Mouse (Mus musculus) embryonic facial prominence, embryonic 13.5 days (tissue): ENCODE measurements around the gene Lsm7. TPM values are rescaled to one million over a fixed set of nuclear protein-coding genes. Genes with fewer than 3 reads are reported as not detected.
A peak's percentile ranks its signal among the peaks of the same experiment; 100 is the strongest.

Experiments used
- ATAC-seq: fragments of 200-750 bp; cut with Nextera tagmentation; 2 replicates; pipeline ENCODE4 v1.8.0; 2017; ENCODE audit warnings: low read depth; ENCODE audit not compliant: insufficient number of reproducible peaks, insufficient read depth, low FRiP score, low TSS enrichment
- H3K27ac ChIP-seq: fragments of 300-500 bp; sonication (generic); 2 replicates; pipeline ENCODE4 v1.5.1; 2015; ENCODE audit warnings: moderate library complexity, mild to moderate bottlenecking, inconsistent platforms
- H3K27me3 ChIP-seq: fragments of 300-500 bp; sonication (generic); 2 replicates; pipeline ENCODE4 v1.6.1; 2015; ENCODE audit warnings: mild to moderate bottlenecking, inconsistent platforms
- H3K36me3 ChIP-seq: fragments of 300-500 bp; sonication (generic); 2 replicates; pipeline ENCODE4 v1.6.1; 2015; ENCODE audit warnings: mild to moderate bottlenecking, inconsistent platforms
- H3K4me1 ChIP-seq: fragments of 300-500 bp; sonication (generic); 2 replicates; pipeline ENCODE4 v1.6.1; 2015; ENCODE audit warnings: inconsistent platforms
- H3K4me2 ChIP-seq: fragments of 300-500 bp; sonication (generic); 2 replicates; pipeline ENCODE4 v1.6.1; 2015; ENCODE audit warnings: moderate library complexity, mild to moderate bottlenecking, inconsistent platforms
- H3K4me3 ChIP-seq: fragments of 300-500 bp; sonication (generic); 2 replicates; pipeline ENCODE4 v1.5.1; 2015; ENCODE audit warnings: mild to moderate bottlenecking, inconsistent platforms
- H3K9ac ChIP-seq: fragments of 300-500 bp; sonication (generic); 2 replicates; pipeline ENCODE4 v1.6.1; 2015; ENCODE audit warnings: mild to moderate bottlenecking, inconsistent platforms
- H3K9me3 ChIP-seq: fragments of 300-500 bp; sonication (generic); 2 replicates; pipeline ENCODE4 v1.6.1; 2016; ENCODE audit warnings: inconsistent platforms
- WGBS: fragments of 180-500 bp; shearing (Covaris S2); methylation state at CpG from one replicate; pipeline ENCODE4 v1.1.7; 2015; ENCODE audit warnings: mixed read lengths; 5-methylcytosine and 5-hydroxymethylcytosine counted together
- polyA plus RNA-seq: library from polyadenylated mRNA; unstranded; fragments of >200 nt; fragmentation: Nextera tagmentation; extraction: Ambion mirVana; gene quantifications from 2 replicates; pipeline ENCODE4 v1.2.1, GENCODE M21; 2015

The Lsm7 gene
- polyA plus RNA-seq, 1 experiment from 2014 or later = 339 TPM

GRCm38 (mm10) chr10:80871581-80871980 is 16.6 kb upstream of the Lsm7 start, which contains the start of gene Tmprss9:
Gene Tmprss9, plus strand, starts transcription at chr10:80871848.
- H3K4me3 ChIP-seq = no peak within 1 kb of the TSS
- 20% methylated on average over 9 of the region's 9 CpGs for WGBS

GRCm38 (mm10) chr10:80870993-80871392 is 16.0 kb upstream of the Lsm7 start:
- 71% methylated on average over 1 of the region's 6 CpGs for WGBS
- Histone ChIP-seq H3K27ac (no peak overlapping the region), H3K27me3 (0 out of 2 replicates have a peak, but pooled peaks cover 5% of the 10 kb centered on the region), H3K9ac (no peak overlapping the region), H3K9me3 (no peaks in the 10 kb centered on the region), H3K4me1 (no peaks in the 10 kb centered on the region), H3K4me2 (no peak overlapping the region), H3K36me3 (peaks cover 29% of the 10 kb centered on the region), H3K4me3 (no peak overlapping the region)
- no peak for ATAC-seq

More at GRCm38 (mm10) chr10:80871581-80871980, 16.6 kb upstream of the Lsm7 start, which contains the start of gene Tmprss9:
- Histone ChIP-seq H3K9me3 (no peaks in the 10 kb centered on the region), H3K27ac (no peak within 1 kb of the TSS), H3K27me3 (0 out of 2 replicates have a peak, but pooled peaks cover 5% of the 10 kb centered on the region), H3K4me2 (no peak within 1 kb of the TSS), H3K9ac (no peak within 1 kb of the TSS), H3K36me3 (peaks cover 23% of the 10 kb centered on the region), H3K4me1 (no peaks in the 10 kb centered on the region)
- ATAC-seq = no peak

- Histone ChIP-seq H3K9ac (no peak overlapping the region), H3K9me3 (no peaks in the 10 kb centered on the region), H3K4me1 (no peaks in the 10 kb centered on the region), H3K4me3 (no peak overlapping the region), H3K4me2 (no peak overlapping the region), H3K27me3 (no peaks in the 10 kb centered on the region), H3K36me3 (peaks cover 78% of the 10 kb centered on the region), H3K27ac (no peak overlapping the region)
- 90% methylated on average over 16 of the region's 16 CpGs for WGBS
- no peak for ATAC-seq
Measured at GRCm38 (mm10) chr10:80864446-80864845, 9.4 kb upstream of the Lsm7 start.

- no peak for ATAC-seq
- Histone ChIP-seq H3K9me3 (no peaks in the 10 kb centered on the region), H3K4me1 (peaks cover 8% of the 10 kb centered on the region), H3K4me3 (no peak overlapping the region), H3K36me3 (peaks cover 62% of the 10 kb centered on the region), H3K27ac (no peak overlapping the region), H3K27me3 (no peaks in the 10 kb centered on the region), H3K4me2 (no peak overlapping the region), H3K9ac (no peak overlapping the region)
- WGBS = 91% methylated on average over 5 of the region's 5 CpGs
Measured at GRCm38 (mm10) chr10:80862305-80862704, 7.3 kb upstream of the Lsm7 start.

GRCm38 (mm10) chr10:80858350-80858935 is 3.4 kb upstream of the Lsm7 start:
- Histone ChIP-seq H3K4me3 (no peak overlapping the region), H3K27ac (no peak overlapping the region), H3K27me3 (no peaks in the 10 kb centered on the region), H3K4me2 (no peak overlapping the region), H3K4me1 (peaks cover 37% of the 10 kb centered on the region), H3K9ac (peak overlapping the region; percentile 92), H3K9me3 (no peaks in the 10 kb centered on the region), H3K36me3 (peaks cover 26% of the 10 kb centered on the region)
- WGBS = 82% methylated on average over 7 of the region's 7 CpGs
- no peak for ATAC-seq

GRCm38 (mm10) chr10:80857848-80858247 is 2.8 kb upstream of the Lsm7 start:
- H3K9me3 ChIP-seq = no peaks in the 10 kb centered on the region
- peaks cover 40% of the 10 kb centered on the region for H3K4me1 ChIP-seq
- H3K4me2 ChIP-seq = peak overlapping the region; percentile 96
- peak overlapping the region; percentile 60; the same call in 1 of the 2 replicates for H3K27ac ChIP-seq
- peak overlapping the region; percentile 92 for H3K9ac ChIP-seq
- ATAC-seq = no peak
- H3K27me3 ChIP-seq = no peaks in the 10 kb centered on the region
- 42% methylated on average over 3 of the region's 3 CpGs for WGBS
- H3K36me3 ChIP-seq = peaks cover 26% of the 10 kb centered on the region
- H3K4me3 ChIP-seq = no peak overlapping the region

GRCm38 (mm10) chr10:80857386-80857785 is 2.4 kb upstream of the Lsm7 start:
- no peak for ATAC-seq
- peak overlapping the region; percentile 92 for H3K9ac ChIP-seq
- peak overlapping the region; percentile 96 for H3K4me2 ChIP-seq
- peaks cover 24% of the 10 kb centered on the region for H3K36me3 ChIP-seq
- H3K4me1 ChIP-seq = peaks cover 40% of the 10 kb centered on the region
- 34% methylated on average over 8 of the region's 8 CpGs for WGBS
- H3K27ac ChIP-seq = peak overlapping the region; percentile 60; the same call in 1 of the 2 replicates
- H3K9me3 ChIP-seq = no peaks in the 10 kb centered on the region
- no peaks in the 10 kb centered on the region for H3K27me3 ChIP-seq
- H3K4me3 ChIP-seq = no peak overlapping the region

- peaks cover 24% of the 10 kb centered on the region for H3K36me3 ChIP-seq
- no peak for ATAC-seq
- H3K4me2 ChIP-seq = peak overlapping the region; percentile 96; the same call in 1 of the 2 replicates
- 66% methylated on average over 5 of the region's 5 CpGs for WGBS
- no peaks in the 10 kb centered on the region for H3K27me3 ChIP-seq
- H3K27ac ChIP-seq = peak overlapping the region; percentile 60; the same call in 1 of the 2 replicates
- no peaks in the 10 kb centered on the region for H3K9me3 ChIP-seq
- H3K9ac ChIP-seq = peak overlapping the region; percentile 92
- no peak overlapping the region for H3K4me3 ChIP-seq
- peaks cover 40% of the 10 kb centered on the region for H3K4me1 ChIP-seq
Measured at GRCm38 (mm10) chr10:80856908-80857307, 1.9 kb upstream of the Lsm7 start.

- peaks cover 24% of the 10 kb centered on the region for H3K36me3 ChIP-seq
- 47% methylated on average over 3 of the region's 3 CpGs for WGBS
- no peaks in the 10 kb centered on the region for H3K9me3 ChIP-seq
- H3K4me2 ChIP-seq = peak overlapping the region; percentile 96
- peaks cover 40% of the 10 kb centered on the region for H3K4me1 ChIP-seq
- no peak for ATAC-seq
- no peaks in the 10 kb centered on the region for H3K27me3 ChIP-seq
- peak overlapping the region; percentile 93 for H3K4me3 ChIP-seq
- H3K9ac ChIP-seq = peak overlapping the region; percentile 92
- H3K27ac ChIP-seq = peak overlapping the region; percentile 33; the same call in 1 of the 2 replicates
Measured at GRCm38 (mm10) chr10:80856267-80856666, 1.3 kb upstream of the Lsm7 start.

- no peaks in the 10 kb centered on the region for H3K27me3 ChIP-seq
- H3K9me3 ChIP-seq = no peaks in the 10 kb centered on the region
- peak overlapping the region; percentile 33; the same call in 1 of the 2 replicates for H3K27ac ChIP-seq
- H3K4me1 ChIP-seq = peaks cover 40% of the 10 kb centered on the region
- ATAC-seq = no peak
- peak overlapping the region; percentile 96 for H3K4me2 ChIP-seq
- 17% methylated on average over 11 of the region's 11 CpGs for WGBS
- peak overlapping the region; percentile 92 for H3K9ac ChIP-seq
- peak overlapping the region; percentile 93 for H3K4me3 ChIP-seq
- peaks cover 26% of the 10 kb centered on the region for H3K36me3 ChIP-seq
Measured at GRCm38 (mm10) chr10:80855749-80856073, 702 bp upstream of the Lsm7 start.

GRCm38 (mm10) chr10:80848571-80848970 is 6.4 kb downstream of the Lsm7 start:
- Histone ChIP-seq H3K4me2 (no peak overlapping the region), H3K36me3 (peaks cover 25% of the 10 kb centered on the region), H3K4me3 (no peak overlapping the region), H3K27ac (no peak overlapping the region), H3K4me1 (peaks cover 19% of the 10 kb centered on the region), H3K9me3 (no peaks in the 10 kb centered on the region), H3K9ac (no peak overlapping the region), H3K27me3 (peaks cover 28% of the 10 kb centered on the region)
- ATAC-seq = no peak
- WGBS = 9% methylated on average over 10 of the region's 10 CpGs

GRCm38 (mm10) chr10:80845732-80846131 is 9.3 kb downstream of the Lsm7 start:
- 73% methylated on average over 12 of the region's 12 CpGs for WGBS
- Histone ChIP-seq H3K27ac (no peak overlapping the region), H3K27me3 (peaks cover 53% of the 10 kb centered on the region), H3K4me2 (no peak overlapping the region), H3K9me3 (no peaks in the 10 kb centered on the region), H3K4me3 (no peak overlapping the region), H3K9ac (no peak overlapping the region), H3K4me1 (peaks cover 22% of the 10 kb centered on the region), H3K36me3 (no peaks in the 10 kb centered on the region)
- no peak for ATAC-seq
